In the genomic region with DNA sequence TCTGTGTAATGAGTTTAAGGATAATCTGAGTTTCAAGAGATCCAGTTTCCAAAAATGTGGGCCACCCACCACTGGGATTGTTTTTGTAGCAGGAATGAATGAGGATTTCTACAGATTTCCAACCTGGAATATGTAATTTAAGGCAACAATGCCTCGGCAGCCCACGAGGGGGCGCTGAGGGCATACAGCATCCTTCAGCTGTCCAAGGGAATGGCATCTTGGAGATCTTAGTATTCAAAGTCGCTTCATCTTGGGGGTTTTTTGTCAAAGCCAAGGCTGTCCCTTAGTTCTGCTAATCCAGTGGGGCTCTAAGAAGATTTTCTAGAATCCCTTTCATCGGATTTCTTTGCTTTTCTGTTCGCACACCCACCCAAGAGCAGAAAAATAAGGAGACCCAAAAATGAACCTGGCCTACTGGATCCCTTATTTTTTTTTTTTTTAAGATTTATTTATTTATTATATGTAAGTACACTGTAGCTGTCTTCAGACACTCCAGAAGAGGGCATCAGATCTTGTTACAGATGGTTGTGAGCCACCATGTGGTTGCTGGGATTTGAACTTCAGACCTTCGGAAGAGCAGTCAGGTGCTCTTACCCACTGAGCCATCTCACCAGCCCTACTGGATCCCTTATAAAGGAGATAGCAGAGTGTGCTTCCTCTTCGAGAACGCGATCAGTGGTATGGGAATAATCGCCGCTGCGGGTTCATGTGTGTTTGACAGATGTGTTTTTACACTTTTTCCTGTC, we compare ENCODE assay signal across 1 mouse cellular context.
TF ChIP-seq lines count a peak whose summit lies in the region.

No protein-coding gene starts in this region.

TF ChIP-seq in CH12.LX, 34 proteins besides CTCF, POLR2A, EP300 and RAD21 (continued from another document):
- TF ChIP-seq MYC (IDR thresholded peaks at IDR 0.05; ENCODE audit: low read depth, low read length) (no peak), ZMIZ1 (IDR thresholded peaks at IDR 0.05; ENCODE audit: low read depth, low read length) (no peak), GABPA (IDR thresholded peaks at IDR 0.05; ENCODE audit: insufficient replicate concordance, low read depth, low read length) (no peak), JUN (IDR thresholded peaks at IDR 0.05; ENCODE audit: insufficient read depth, low read depth, low read length) (no peak), MXI1 (IDR thresholded peaks at IDR 0.05; ENCODE audit: low read depth, low read length) (no peak)
